Mouse (Mus musculus) thymus, adult 2 months (tissue): ENCODE data around the gene Spock1. TPM values are rescaled to one million over a fixed set of nuclear protein-coding genes. Genes with fewer than 3 reads are reported as not detected.

Experiments
- DNase-seq: peaks from one replicate; pipeline ENCODE4 v3.0.0; 2021
- H3K27ac ChIP-seq: fragments of 200-500 bp; 2 replicates; pipeline ENCODE4 v1.5.1; 2012; ENCODE audit warnings: low read length, control low read depth; ENCODE audit not compliant: control insufficient read depth, insufficient read depth
- H3K27me3 ChIP-seq: fragments of 200-500 bp; 2 replicates; pipeline ENCODE4 v1.6.1; 2012; ENCODE audit warnings: mild to moderate bottlenecking, low read length, moderate library complexity, mixed read lengths; ENCODE audit not compliant: control insufficient read depth, insufficient read depth
- H3K36me3 ChIP-seq: fragments of 200-500 bp; 2 replicates; pipeline ENCODE4 v1.6.1; 2012; ENCODE audit warnings: mild to moderate bottlenecking, low read length, moderate library complexity; ENCODE audit not compliant: control insufficient read depth, insufficient read depth
- H3K4me1 ChIP-seq: fragments of 200-500 bp; replicated peaks from 2 replicates; pipeline ENCODE4 v1.6.1; 2012; ENCODE audit warnings: low read length; ENCODE audit not compliant: control insufficient read depth, insufficient read depth
- H3K4me3 ChIP-seq: fragments of 200-500 bp; 2 replicates; pipeline ENCODE4 v1.5.1; 2012; ENCODE audit warnings: mild to moderate bottlenecking, low read length, control low read depth, moderate library complexity; ENCODE audit not compliant: control insufficient read depth, insufficient read depth
- CTCF ChIP-seq: fragments of 200-500 bp; IDR thresholded peaks from 2 replicates; pipeline ENCODE4 v1.5.1; 2012; ENCODE audit warnings: mild to moderate bottlenecking, control low read depth, low read length, moderate library complexity, borderline replicate concordance; ENCODE audit not compliant: control insufficient read depth, poor library complexity, insufficient read depth; ENCODE audit errors: extremely low read depth
- POLR2A ChIP-seq: fragments of 200-500 bp; IDR thresholded peaks from 2 replicates; pipeline ENCODE4 v1.6.1; 2012; ENCODE audit warnings: mild to moderate bottlenecking, low read length, control low read depth, moderate library complexity; ENCODE audit not compliant: control insufficient read depth, poor library complexity, insufficient read depth; ENCODE audit errors: extremely low read depth
- WGBS: fragments of 180-500 bp; shearing (Covaris S2); methylation state at CpG from one replicate; pipeline ENCODE4 v1.1.7; 2018; 5-methylcytosine and 5-hydroxymethylcytosine counted together
- polyA plus RNA-seq: library from polyadenylated mRNA; depleted of rRNA; stranded (reverse); fragments of >200 nt; gene quantifications from 2 replicates; pipeline ENCODE4 v1.2.3, GENCODE M21; 2012

Gene Spock1
- polyA plus RNA-seq, 1 experiment, result 0.93 TPM

GRCm38 (mm10) chr13:57637606-57638132, 270.5 kb downstream of the Spock1 start:
- 96% methylated on average over 15 of the region's 15 CpGs for WGBS

GRCm38 (mm10) chr13:57637080-57637572, 271.0 kb downstream of the Spock1 start:
- TF ChIP-seq CTCF (no peak), POLR2A (no peak)
- H3K4me3 ChIP-seq, result no peak overlapping the region
- WGBS, result 94% methylated on average over 10 of the region's 10 CpGs
- no peaks in the 10 kb centered on the region for H3K4me1 ChIP-seq
- no peak for DNase-seq
- no peaks in the 10 kb centered on the region for H3K27me3 ChIP-seq
- no peak overlapping the region for H3K27ac ChIP-seq
- no peaks in the 10 kb centered on the region for H3K36me3 ChIP-seq

More at GRCm38 (mm10) chr13:57637606-57638132, 270.5 kb downstream of the Spock1 start:
- H3K4me1 ChIP-seq, result no peaks in the 10 kb centered on the region
- no peak for DNase-seq
- H3K36me3 ChIP-seq, result no peaks in the 10 kb centered on the region
- H3K27me3 ChIP-seq, result no peaks in the 10 kb centered on the region
- H3K27ac ChIP-seq, result no peak overlapping the region
- H3K4me3 ChIP-seq, result no peak overlapping the region
- TF ChIP-seq CTCF (no peak), POLR2A (no peak)

- Histone ChIP-seq H3K4me3 (no peak overlapping the region), H3K4me1 (no peaks in the 10 kb centered on the region), H3K27ac (no peak overlapping the region), H3K27me3 (no peaks in the 10 kb centered on the region), H3K36me3 (no peaks in the 10 kb centered on the region)
- WGBS, result 81% methylated on average over 10 of the region's 10 CpGs
- TF ChIP-seq CTCF, result no peak
- TF ChIP-seq POLR2A, result no peak
- DNase-seq, result no peak
Measured at GRCm38 (mm10) chr13:57636196-57637015, 271.7 kb downstream of the Spock1 start.

GRCm38 (mm10) chr13:57630532-57630931, 277.6 kb downstream of the Spock1 start:
- WGBS, result 86% methylated on average over 4 of the region's 4 CpGs
- no peaks in the 10 kb centered on the region for H3K36me3 ChIP-seq
- H3K4me3 ChIP-seq, result no peak overlapping the region
- TF ChIP-seq POLR2A (no peak), CTCF (no peak)
- no peaks in the 10 kb centered on the region for H3K27me3 ChIP-seq
- no peaks in the 10 kb centered on the region for H3K4me1 ChIP-seq
- H3K27ac ChIP-seq, result no peak overlapping the region
- DNase-seq, result no peak

- Histone ChIP-seq H3K27me3 (no peaks in the 10 kb centered on the region), H3K4me3 (no peak overlapping the region), H3K4me1 (no peaks in the 10 kb centered on the region), H3K36me3 (no peaks in the 10 kb centered on the region), H3K27ac (no peak overlapping the region)
- TF ChIP-seq CTCF (no peak), POLR2A (no peak)
- no peak for DNase-seq
- WGBS, result 83% methylated on average over 8 of the region's 8 CpGs
Measured at GRCm38 (mm10) chr13:57628218-57628617, 279.9 kb downstream of the Spock1 start.

- TF ChIP-seq POLR2A, result no peak
- no peak for DNase-seq
- H3K4me1 ChIP-seq, result no peaks in the 10 kb centered on the region
- H3K36me3 ChIP-seq, result no peaks in the 10 kb centered on the region
- H3K4me3 ChIP-seq, result no peak overlapping the region
- 94% methylated on average over 9 of the region's 9 CpGs for WGBS
- H3K27ac ChIP-seq, result no peak overlapping the region
- no peaks in the 10 kb centered on the region for H3K27me3 ChIP-seq
Measured at GRCm38 (mm10) chr13:57626434-57626833, 281.7 kb downstream of the Spock1 start.

- no peak overlapping the region for H3K4me3 ChIP-seq
- no peak for DNase-seq
- H3K4me1 ChIP-seq, result no peaks in the 10 kb centered on the region
- H3K27me3 ChIP-seq, result no peaks in the 10 kb centered on the region
- no peak overlapping the region for H3K27ac ChIP-seq
- TF ChIP-seq CTCF, result no peak
- TF ChIP-seq POLR2A, result no peak
- WGBS, result 80% methylated on average over 7 of the region's 7 CpGs
- H3K36me3 ChIP-seq, result no peaks in the 10 kb centered on the region
Measured at GRCm38 (mm10) chr13:57623909-57624481, 284.1 kb downstream of the Spock1 start.
